21 mouse cellular contexts compared by ENCODE assay signal in genomic region chr15:74219287-74219686, GRCm38 (mm10).
"Had no signal": no experiment of that assay in that cellular context is flagged by ENCODE, and none has a peak within 500 bp of the region (broad histone marks: within the 10 kb centered on the region; RNA-seq: fewer than 3 reads in every experiment).

No protein-coding gene starts in this region.

- H3K4me1 ChIP-seq: limb, embryonic 10.5 days; limb, embryonic 13.5 days; liver, embryonic 12.5 days; liver, embryonic 15.5 days; lung, embryonic 15.5 days; megakaryocyte, embryonic 14.5 days; stomach, embryonic 15.5 days had no signal

- H3K27ac ChIP-seq: kidney, postnatal 0 days; layer of hippocampus, adult 2 months; limb, embryonic 10.5 days; limb, embryonic 13.5 days; liver, embryonic 12.5 days; liver, embryonic 15.5 days; lung, embryonic 15.5 days; stomach, embryonic 15.5 days had no signal

- H3K9ac ChIP-seq: limb, embryonic 13.5 days; liver, embryonic 12.5 days; liver, embryonic 15.5 days; lung, embryonic 15.5 days; midbrain, embryonic 12.5 days; stomach, embryonic 15.5 days had no signal

- H3K9me3 ChIP-seq: limb, embryonic 10.5 days; limb, embryonic 13.5 days; liver, embryonic 12.5 days; liver, embryonic 15.5 days; lung, embryonic 15.5 days; megakaryocyte, embryonic 14.5 days; midbrain, embryonic 12.5 days; stomach, embryonic 15.5 days had no signal

- H3K36me3 ChIP-seq: limb, embryonic 10.5 days; limb, embryonic 13.5 days; liver, embryonic 12.5 days; liver, embryonic 15.5 days; lung, embryonic 15.5 days; midbrain, embryonic 12.5 days; stomach, embryonic 15.5 days had no signal

- DNase-seq: kidney, adult 2 months; kidney, postnatal 25 days; layer of hippocampus, adult 9-11 months; liver; lung, adult 18-20 months; lung, postnatal 10 days; lung, postnatal 36 days; spleen, adult 18-20 months; thymus, adult 18-20 months; thymus, postnatal 36 days had no signal

- ATAC-seq: intestine, postnatal 0 days; liver, embryonic 12.5 days had no signal

- H3K4me2 ChIP-seq: limb, embryonic 13.5 days; liver, embryonic 12.5 days; liver, embryonic 15.5 days; lung, embryonic 15.5 days; midbrain, embryonic 12.5 days; stomach, embryonic 15.5 days had no signal

- H3K4me3 ChIP-seq: layer of hippocampus, adult 2 months; limb, embryonic 10.5 days; limb, embryonic 13.5 days; liver, embryonic 12.5 days; liver, embryonic 15.5 days; lung, embryonic 15.5 days; megakaryocyte, embryonic 14.5 days; midbrain, embryonic 12.5 days; stomach, embryonic 15.5 days had no signal

- H3K27me3 ChIP-seq: liver, embryonic 12.5 days; liver, embryonic 15.5 days; lung, embryonic 15.5 days; stomach, embryonic 15.5 days had no signal
